Mouse (Mus musculus): ENCODE data around the gene Tifab.

DNA sequence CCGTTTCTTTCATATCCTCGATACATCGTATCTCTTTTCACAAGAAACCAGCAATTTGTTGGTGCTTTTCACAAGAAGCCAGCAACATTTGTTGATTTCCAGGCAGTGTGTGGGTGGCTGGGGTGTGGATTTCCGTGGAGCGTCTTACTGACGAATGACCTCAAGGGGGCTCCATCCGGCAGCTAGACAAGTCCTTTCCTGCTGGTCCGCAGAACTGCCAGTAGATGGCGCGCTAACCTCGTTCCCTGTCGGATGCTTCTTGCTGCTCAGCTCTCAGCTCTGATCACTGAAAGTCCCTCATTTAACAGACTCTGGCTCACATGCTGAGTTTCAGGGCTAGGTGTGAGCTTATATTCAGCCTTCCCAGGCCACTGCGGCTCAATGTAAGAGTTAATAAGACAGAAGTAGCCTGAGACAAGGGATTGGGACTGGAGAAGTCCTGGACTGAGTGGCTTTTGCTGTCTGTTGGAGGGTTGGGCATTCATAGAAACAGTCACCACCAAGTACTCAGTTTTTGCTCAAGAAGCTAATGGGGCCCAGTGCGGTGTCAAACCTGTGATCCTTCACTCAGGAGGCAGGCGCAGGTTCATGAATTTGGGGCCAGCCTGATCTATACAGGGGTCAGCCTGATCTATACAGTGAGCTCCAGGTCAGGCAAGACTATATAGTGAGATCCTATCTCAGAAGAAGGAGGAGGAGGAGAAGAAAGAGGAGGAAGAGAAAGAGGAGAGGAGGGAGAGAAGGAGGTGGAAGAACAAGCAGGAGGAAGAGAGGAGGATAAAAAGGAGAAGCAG lies 19.0 kb upstream of the Tifab start:
- TF ChIP-seq POLR2A (IDR thresholded peaks at IDR 0.05; ENCODE audit: control insufficient read depth, extremely low read depth, insufficient read depth, low read length, poor library complexity) (no peak), CTCF (IDR thresholded peaks at IDR 0.05; ENCODE audit: borderline replicate concordance, control insufficient read depth, extremely low read depth, insufficient read depth, low read length, poor library complexity) (peak; percentile 99)

Measured in thymus, adult 2 months (tissue).